Mouse (Mus musculus): ENCODE results near the gene Sp1. TPM values are rescaled to one million over a fixed set of nuclear protein-coding genes. Genes with fewer than 3 reads are reported as not detected.

Sp1 gene
- 100 to 1,000 TPM; 147 to 181 TPM for total RNA-seq (2023)

DNA sequence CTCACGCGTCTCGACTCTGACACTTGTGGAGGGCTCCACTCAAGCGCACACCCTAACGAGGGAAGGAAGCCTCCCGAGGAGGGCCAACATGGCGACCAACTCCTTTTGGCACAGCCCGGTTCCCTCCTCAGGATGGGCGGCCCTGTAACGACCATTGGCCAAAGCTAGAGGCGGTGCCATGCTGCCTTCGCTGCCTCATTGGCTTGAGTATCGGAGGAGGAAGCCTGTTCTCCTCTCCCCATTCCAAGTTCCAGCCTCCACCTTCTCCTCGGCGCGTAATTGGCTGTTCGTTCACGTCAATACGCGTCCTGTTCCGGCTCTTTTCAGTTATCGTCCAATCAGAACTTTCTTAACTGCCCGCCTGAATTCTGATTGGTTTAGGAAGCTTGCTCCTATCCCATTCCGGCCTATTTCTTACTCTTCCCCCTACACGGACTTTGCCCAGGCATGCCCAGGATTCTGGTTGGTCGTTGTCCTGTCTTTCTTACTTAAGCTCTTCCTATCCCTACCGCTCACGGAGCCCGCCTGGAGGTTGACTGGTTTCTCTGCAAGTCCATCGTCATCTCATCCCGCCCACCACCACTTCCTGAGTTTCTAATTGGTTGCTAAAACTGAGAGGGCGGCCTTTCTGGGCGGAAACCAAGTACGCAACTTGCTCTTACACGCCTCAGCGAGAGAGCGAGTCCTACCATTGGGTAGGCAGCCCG lies at the start of gene Sp1:
TSS of gene Sp1 (plus strand) at position 655 of the 707 bp plus-strand sequence.

DNA sequence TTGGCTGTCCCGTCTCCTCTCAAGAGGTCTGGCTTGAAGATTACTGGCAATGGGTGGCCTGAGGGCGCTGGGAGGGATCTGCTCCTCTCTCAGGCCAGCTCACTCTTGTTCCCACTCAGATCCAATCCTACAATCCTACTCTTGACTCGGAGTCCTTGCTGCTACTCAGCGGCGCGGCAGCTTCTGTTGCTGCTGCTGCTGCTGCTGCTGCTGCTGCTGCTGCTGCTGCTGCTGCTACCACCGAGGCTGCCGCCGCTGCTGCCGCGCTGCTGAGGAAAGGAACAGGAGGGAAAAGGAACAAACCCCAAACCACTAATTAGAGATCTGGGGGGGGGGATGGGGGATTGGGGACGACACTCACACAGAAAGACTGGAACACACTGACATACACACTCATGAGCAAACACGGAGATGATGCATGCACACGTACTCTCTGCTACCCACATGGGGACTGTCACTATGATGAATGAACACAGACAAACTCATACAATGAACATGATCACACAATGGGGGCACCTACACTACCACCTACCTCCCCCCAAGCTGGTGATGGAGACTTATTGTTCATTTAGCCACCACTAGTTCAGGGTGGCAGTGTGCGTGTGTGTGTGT lies 39.1 kb upstream of the Sp1 start, which contains the start of gene Sp7:
TSS of gene Sp7 (minus strand) at position 450 of the 612 bp plus-strand sequence.

DNA sequence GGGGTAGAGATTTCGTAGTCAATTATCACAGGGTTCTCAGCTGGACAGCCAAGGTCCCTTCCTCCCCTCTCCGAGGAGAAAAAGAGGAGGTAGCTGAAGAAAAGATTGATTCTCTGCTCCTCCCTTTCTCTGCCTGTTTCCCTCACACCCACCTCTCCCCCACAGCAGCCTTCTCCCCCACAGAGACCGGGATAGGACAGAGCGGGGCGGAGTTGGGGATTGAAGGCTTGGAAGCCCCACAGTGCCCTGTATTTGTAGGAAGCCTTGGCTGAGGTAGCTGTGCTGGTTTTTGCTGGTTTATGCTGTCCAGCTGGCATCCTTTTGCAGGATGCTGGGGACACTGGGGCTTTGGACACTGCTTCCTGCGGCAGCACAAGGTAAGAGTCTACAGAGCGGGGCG lies 39.2 kb downstream of the Sp1 start, which contains the start of gene Amhr2:
TSS of gene Amhr2 (plus strand) at position 222 of the 400 bp plus-strand sequence.

GRCm38 (mm10) chr15:102458904-102459317 lies 53.0 kb downstream of the Sp1 start, which contains the start of gene Prr13:
Prr13 (plus strand) TSS chr15:102459028.

GRCm38 (mm10) chr15:102470183-102470604 lies 64.3 kb downstream of the Sp1 start, which contains the start of gene Pcbp2:
Pcbp2 (plus strand) TSS chr15:102470539.

Other genes starting within 250 kb of the Sp1 start
- gene Zfp740, start 202.9 kb upstream of the Sp1 start, total RNA-seq (2023), result 10 to 100 TPM; 81.6 to 82.5 TPM
- 10 to 100 TPM; 23.0 to 29.3 TPM for gene Csad, start 201.4 kb upstream of the Sp1 start, total RNA-seq (2023)
- 100 to 1,000 TPM; 452 to 480 TPM for gene Itgb7, start 174.2 kb upstream of the Sp1 start, total RNA-seq (2023)
- gene Rarg, start 148.6 kb upstream of the Sp1 start, total RNA-seq (2023), result 10 to 100 TPM; 92.1 to 98.7 TPM
- not detected for gene Gm9918, start 135.6 kb upstream of the Sp1 start, total RNA-seq (2023)
- 10 to 100 TPM; 61.9 to 62.3 TPM for gene Mfsd5, start 126.7 kb upstream of the Sp1 start, total RNA-seq (2023)
- gene Espl1, start 109.9 kb upstream of the Sp1 start, total RNA-seq (2023), result 1 to 10 TPM; 6.8 to 7.2 TPM
- gene Pfdn5, start 80.0 kb upstream of the Sp1 start, total RNA-seq (2023), result 100 to 1,000 TPM; 450 to 458 TPM
- gene Myg1, start 74.4 kb upstream of the Sp1 start, total RNA-seq (2023), result 10 to 100 TPM; 30.1 to 40.6 TPM
- gene Aaas, start 55.4 kb upstream of the Sp1 start, total RNA-seq (2023), result 10 to 100 TPM; 24.3 to 28.5 TPM
- not detected for gene Sp7, start 39.0 kb upstream of the Sp1 start, total RNA-seq (2023)
- gene Amhr2, start 39.2 kb downstream of the Sp1 start, total RNA-seq (2023), result not detected
- gene Prr13, start 52.9 kb downstream of the Sp1 start, total RNA-seq (2023), result 100 to 1,000 TPM; 272 to 309 TPM
- gene Pcbp2, start 64.4 kb downstream of the Sp1 start, total RNA-seq (2023), result 100 to 1,000 TPM; 637 to 654 TPM
- 10 to 100 TPM in 1 of 2 experiments, 1 to 10 TPM in 1; 7.0 to 10.1 TPM for gene Gm10337, start 97.6 kb downstream of the Sp1 start, total RNA-seq (2023)
- under 1 TPM; 0.55 to 0.82 TPM for gene Map3k12, start 110.9 kb downstream of the Sp1 start, total RNA-seq (2023)
- 10 to 100 TPM; 22.3 to 28.1 TPM for gene Tarbp2, start 112.0 kb downstream of the Sp1 start, total RNA-seq (2023)
- gene Npff, start 118.8 kb downstream of the Sp1 start, total RNA-seq (2023), result 10 to 100 TPM in 1 of 2 experiments, 1 to 10 TPM in 1; 8.2 to 11.4 TPM
- gene Gm28047, start 218.9 kb downstream of the Sp1 start, total RNA-seq (2023), result 1 to 10 TPM in 1 of 2 experiments, not detected in 1; 4.6 TPM
- gene Atf7, start 219.3 kb downstream of the Sp1 start, total RNA-seq (2023), result 100 to 1,000 TPM; 122 to 129 TPM

Data from monocyte, adult 59 days (primary cell).